Mouse (Mus musculus): ENCODE data around the gene Rffl.

Rffl gene

GRCm38 (mm10) chr11:82764438-82764924 is 106.5 kb downstream of the Rffl start:
- DNase-seq (ENCODE audit: low read depth), result no peak

- peak; percentile 94 for DNase-seq (ENCODE audit: low read depth)
Observed at GRCm38 (mm10) chr11:82763742-82764437, 107.1 kb downstream of the Rffl start, which contains the start of the genes Cct6b and Zfp830. Gene Cct6b, minus strand, starts transcription at chr11:82764321. Gene Zfp830, plus strand, starts transcription at chr11:82764345.

GRCm38 (mm10) chr11:82763261-82763660 is 107.7 kb downstream of the Rffl start:
- no peak for DNase-seq (ENCODE audit: low read depth)

GRCm38 (mm10) chr11:82762286-82762829 is 108.7 kb downstream of the Rffl start:
- DNase-seq (ENCODE audit: low read depth), result no peak

DNA sequence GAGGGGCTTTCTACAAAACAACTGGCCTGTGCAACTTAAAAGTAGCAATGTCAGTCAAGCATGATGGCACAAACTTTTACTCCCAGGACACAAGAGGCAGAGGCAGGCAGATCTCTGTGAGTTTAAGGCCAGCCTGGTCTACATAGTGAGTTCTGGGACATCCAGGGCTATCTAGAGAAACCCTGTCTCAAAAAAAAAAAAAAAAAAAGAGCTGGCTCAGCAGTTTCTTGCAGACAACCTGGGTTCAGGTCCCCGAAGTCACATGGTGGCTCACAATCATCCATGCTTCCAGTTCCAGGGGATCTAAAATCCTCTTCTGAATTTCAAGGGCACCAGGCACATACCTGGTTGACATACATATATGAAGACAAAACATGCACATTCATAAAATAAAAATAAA is 115.1 kb downstream of the Rffl start:
- DNase-seq (ENCODE audit: low read depth), result no peak

Measured in c-Kit-positive CD71-positive TER-119-negative erythroid progenitor cells, embryonic 14.5 days (primary cell).